Mouse (Mus musculus): ENCODE results near the gene Sell. TPM values are rescaled to one million over a fixed set of nuclear protein-coding genes. Genes with fewer than 3 reads are reported as not detected.
"Not testable (repeated sequence)": the region's sequence is repeated elsewhere in the genome, so short reads cannot be mapped to it uniquely, and the experiment has no call there.

Sell gene
- polyA plus RNA-seq (2012), result 0.05 TPM in 1 of 2 replicates, not detected in the other

- no peak for TF ChIP-seq TAL1 (IDR thresholded peaks at IDR 0.05; ENCODE audit: low read length)
- no peak for TF ChIP-seq GATA1 (IDR thresholded peaks at IDR 0.05; ENCODE audit: low read length)
- Histone ChIP-seq H3K4me1 (ENCODE audit: control insufficient read depth) (no peaks in the 10 kb centered on the region), H3K9me3 (ENCODE audit: control insufficient read depth, low read length) (no peaks in the 10 kb centered on the region), H3K36me3 (ENCODE audit: control insufficient read depth) (no peaks in the 10 kb centered on the region), H3K27me3 (ENCODE audit: control insufficient read depth) (no peaks in the 10 kb centered on the region), H3K4me3 (replicated peaks) (no peak within 1 kb of the TSS)
Observed at GRCm38 (mm10) chr1:164061925-164062324, at the start of gene Sell. Gene Sell, plus strand, starts transcription at chr1:164061982.

- Histone ChIP-seq H3K27me3 (ENCODE audit: control insufficient read depth) (no peaks in the 10 kb centered on the region), H3K4me1 (ENCODE audit: control insufficient read depth) (no peaks in the 10 kb centered on the region), H3K4me3 (replicated peaks) (no peak overlapping the region), H3K36me3 (ENCODE audit: control insufficient read depth) (no peaks in the 10 kb centered on the region), H3K9me3 (ENCODE audit: control insufficient read depth, low read length) (no peaks in the 10 kb centered on the region)
- TF ChIP-seq GATA1 (IDR thresholded peaks at IDR 0.05; ENCODE audit: low read length) (no peak), TAL1 (IDR thresholded peaks at IDR 0.05; ENCODE audit: low read length) (no peak)
Observed at GRCm38 (mm10) chr1:164014616-164015015, 47.2 kb upstream of the Sell start.

- Histone ChIP-seq H3K4me3 (replicated peaks) (no peak overlapping the region), H3K27me3 (ENCODE audit: control insufficient read depth) (no peaks in the 10 kb centered on the region), H3K9me3 (ENCODE audit: control insufficient read depth, low read length) (no peaks in the 10 kb centered on the region), H3K36me3 (ENCODE audit: control insufficient read depth) (no peaks in the 10 kb centered on the region), H3K4me1 (ENCODE audit: control insufficient read depth) (no peaks in the 10 kb centered on the region)
- no peak for TF ChIP-seq GATA1 (IDR thresholded peaks at IDR 0.05; ENCODE audit: low read length)
Observed at GRCm38 (mm10) chr1:164018221-164018896, 43.4 kb upstream of the Sell start.

- H3K4me3 ChIP-seq (replicated peaks), result no peak overlapping the region
- no peaks in the 10 kb centered on the region for H3K9me3 ChIP-seq (ENCODE audit: control insufficient read depth, low read length)
- H3K36me3 ChIP-seq (ENCODE audit: control insufficient read depth), result no peaks in the 10 kb centered on the region
- no peak for TF ChIP-seq GATA1 (IDR thresholded peaks at IDR 0.05; ENCODE audit: low read length)
- no peak for TF ChIP-seq TAL1 (IDR thresholded peaks at IDR 0.05; ENCODE audit: low read length)
- no peaks in the 10 kb centered on the region for H3K27me3 ChIP-seq (ENCODE audit: control insufficient read depth)
- H3K4me1 ChIP-seq (ENCODE audit: control insufficient read depth), result no peaks in the 10 kb centered on the region
Observed at GRCm38 (mm10) chr1:164019789-164020188, 42.0 kb upstream of the Sell start.

- H3K36me3 ChIP-seq (ENCODE audit: control insufficient read depth); H3K9me3 ChIP-seq (ENCODE audit: control insufficient read depth, low read length); H3K4me3 ChIP-seq (replicated peaks); H3K27me3 ChIP-seq (ENCODE audit: control insufficient read depth); H3K4me1 ChIP-seq (ENCODE audit: control insufficient read depth): not testable (repeated sequence)
Observed at GRCm38 (mm10) chr1:164020746-164021145, 41.0 kb upstream of the Sell start.

GRCm38 (mm10) chr1:164022106-164022505 lies 39.7 kb upstream of the Sell start:
- H3K4me3 ChIP-seq (replicated peaks); H3K9me3 ChIP-seq (ENCODE audit: control insufficient read depth, low read length); H3K4me1 ChIP-seq (ENCODE audit: control insufficient read depth); H3K27me3 ChIP-seq (ENCODE audit: control insufficient read depth); H3K36me3 ChIP-seq (ENCODE audit: control insufficient read depth): not testable (repeated sequence)

GRCm38 (mm10) chr1:164025685-164026084 lies 36.1 kb upstream of the Sell start:
- no peaks in the 10 kb centered on the region for H3K36me3 ChIP-seq (ENCODE audit: control insufficient read depth)
- TF ChIP-seq TAL1 (IDR thresholded peaks at IDR 0.05; ENCODE audit: low read length) (no peak), GATA1 (IDR thresholded peaks at IDR 0.05; ENCODE audit: low read length) (no peak)
- no peaks in the 10 kb centered on the region for H3K27me3 ChIP-seq (ENCODE audit: control insufficient read depth)
- no peak overlapping the region for H3K4me3 ChIP-seq (replicated peaks)
- H3K4me1 ChIP-seq (ENCODE audit: control insufficient read depth), result no peaks in the 10 kb centered on the region
- H3K9me3 ChIP-seq (ENCODE audit: control insufficient read depth, low read length), result no peaks in the 10 kb centered on the region

- no peak for TF ChIP-seq TAL1 (IDR thresholded peaks at IDR 0.05; ENCODE audit: low read length)
- TF ChIP-seq GATA1 (IDR thresholded peaks at IDR 0.05; ENCODE audit: low read length), result no peak
- no peaks in the 10 kb centered on the region for H3K9me3 ChIP-seq (ENCODE audit: control insufficient read depth, low read length)
- no peak overlapping the region for H3K4me3 ChIP-seq (replicated peaks)
- no peaks in the 10 kb centered on the region for H3K27me3 ChIP-seq (ENCODE audit: control insufficient read depth)
- no peaks in the 10 kb centered on the region for H3K36me3 ChIP-seq (ENCODE audit: control insufficient read depth)
- H3K4me1 ChIP-seq (ENCODE audit: control insufficient read depth), result no peaks in the 10 kb centered on the region
Observed at GRCm38 (mm10) chr1:164027416-164027815, 34.4 kb upstream of the Sell start.

GRCm38 (mm10) chr1:164040385-164041135 lies 21.2 kb upstream of the Sell start:
- H3K27me3 ChIP-seq (ENCODE audit: control insufficient read depth), result no peaks in the 10 kb centered on the region
- H3K36me3 ChIP-seq (ENCODE audit: control insufficient read depth), result no peaks in the 10 kb centered on the region
- H3K4me1 ChIP-seq (ENCODE audit: control insufficient read depth), result no peaks in the 10 kb centered on the region
- TF ChIP-seq GATA1 (IDR thresholded peaks at IDR 0.05; ENCODE audit: low read length), result no peak
- no peak for TF ChIP-seq TAL1 (IDR thresholded peaks at IDR 0.05; ENCODE audit: low read length)
- no peaks in the 10 kb centered on the region for H3K9me3 ChIP-seq (ENCODE audit: control insufficient read depth, low read length)
- H3K4me3 ChIP-seq (replicated peaks), result no peak overlapping the region

- H3K4me3 ChIP-seq (replicated peaks), result no peak overlapping the region
- H3K27me3 ChIP-seq (ENCODE audit: control insufficient read depth), result no peaks in the 10 kb centered on the region
- H3K9me3 ChIP-seq (ENCODE audit: control insufficient read depth, low read length), result no peaks in the 10 kb centered on the region
- no peaks in the 10 kb centered on the region for H3K4me1 ChIP-seq (ENCODE audit: control insufficient read depth)
- H3K36me3 ChIP-seq (ENCODE audit: control insufficient read depth), result no peaks in the 10 kb centered on the region
- no peak for TF ChIP-seq GATA1 (IDR thresholded peaks at IDR 0.05; ENCODE audit: low read length)
- no peak for TF ChIP-seq TAL1 (IDR thresholded peaks at IDR 0.05; ENCODE audit: low read length)
Observed at GRCm38 (mm10) chr1:164043549-164043948, 18.2 kb upstream of the Sell start.
